Mouse (Mus musculus): ENCODE results near the gene Grhpr.
"Not testable (repeated sequence)": the region's sequence is repeated elsewhere in the genome, so short reads cannot be mapped to it uniquely, and the experiment has no call there.

GRCm38 (mm10) chr4:44993179-44993578 lies 12.0 kb downstream of the Grhpr start:
- TF ChIP-seq CTCF, EP300 (IDR thresholded peaks at IDR 0.05): not testable (repeated sequence)

Data from lung, postnatal 0 days (tissue).